Comparison of ENCODE assay signal across 10 mouse cellular contexts in genomic region chr6:86479816-86480188, GRCm38 (mm10). TPM values are rescaled to one million over a fixed set of nuclear protein-coding genes. Genes with fewer than 3 reads are reported as not detected.
DNase-seq lines count a peak whose midpoint lies in the region; ATAC-seq and TF ChIP-seq lines count a peak whose summit lies in the region.
"Had no signal": no experiment of that assay in that cellular context is flagged by ENCODE, and none has a peak within 500 bp of the region (broad histone marks: within the 10 kb centered on the region; RNA-seq: fewer than 3 reads in every experiment).

No protein-coding gene starts in this region.

- intact Hi-C loops in left cerebral cortex, adult 2 months (cut with DNase I) = no loop called here

- TF ChIP-seq EP300 in liver, embryonic 14.5 days (IDR thresholded peaks at IDR 0.05; ENCODE audit: low read depth) = no peak

- H3K27me3 ChIP-seq in kidney, embryonic 14.5 days (ENCODE audit: control insufficient read depth, insufficient read depth, low read length) = no peaks in the 10 kb centered on the region
- H3K27me3 ChIP-seq in embryonic facial prominence, embryonic 14.5 days (replicated peaks; ENCODE audit: control insufficient read depth, insufficient read depth, low read length) = no peaks in the 10 kb centered on the region
- H3K27me3 ChIP-seq in liver, embryonic 14.5 days (ENCODE audit: control insufficient read depth, insufficient read depth, low read length) = no peaks in the 10 kb centered on the region
- H3K27me3 ChIP-seq: midbrain, embryonic 15.5 days had no signal

- H3K36me3 ChIP-seq in kidney, embryonic 14.5 days (ENCODE audit: control insufficient read depth, insufficient read depth, low read length) = no peaks in the 10 kb centered on the region
- H3K36me3 ChIP-seq in embryonic facial prominence, embryonic 14.5 days (ENCODE audit: control insufficient read depth, insufficient read depth, low read length) = no peaks in the 10 kb centered on the region
- H3K36me3 ChIP-seq in liver, embryonic 14.5 days (replicated peaks; ENCODE audit: control insufficient read depth, insufficient read depth, low read depth) = no peaks in the 10 kb centered on the region
- H3K36me3 ChIP-seq: midbrain, embryonic 15.5 days had no signal

- H3K27ac ChIP-seq in kidney, embryonic 14.5 days (ENCODE audit: low read depth, low read length) = peak overlapping the region; percentile 89
- H3K27ac ChIP-seq in brown adipose tissue, adult 24 weeks (replicated peaks; ENCODE audit: low read depth, low read length) = peak overlapping the region; percentile 84
- H3K27ac ChIP-seq in embryonic facial prominence, embryonic 14.5 days (replicated peaks; ENCODE audit: low read depth, low read length) = peak overlapping the region; percentile 86
- no peak overlapping the region for H3K27ac ChIP-seq in liver, embryonic 14.5 days
- H3K27ac ChIP-seq in left cerebral cortex, adult 2 months = no peak overlapping the region; the same call in 1 of the 2 replicates

- H3K4me1 ChIP-seq in kidney, embryonic 14.5 days (ENCODE audit: control insufficient read depth, insufficient read depth, low read length) = peaks cover 20% of the 10 kb centered on the region
- peaks cover 40% of the 10 kb centered on the region for H3K4me1 ChIP-seq in brown adipose tissue, adult 24 weeks (ENCODE audit: control insufficient read depth, insufficient read depth, insufficient read length, low read length)
- H3K4me1 ChIP-seq in embryonic facial prominence, embryonic 14.5 days (ENCODE audit: control insufficient read depth, insufficient read depth, low read length) = peaks cover 22% of the 10 kb centered on the region
- peaks cover 10 to 23% of the 10 kb centered on the region in 2 experiments; a peak in 3 of 4 replicates for H3K4me1 ChIP-seq in liver, embryonic 14.5 days (replicated peaks; ENCODE audit: control insufficient read depth in 2 of 2, insufficient read depth in 2 of 2, low read length in 1 of 2)

- TF ChIP-seq CTCF in liver, embryonic 14.5 days (IDR thresholded peaks at IDR 0.05; ENCODE audit: low read depth) = no peak
- TF ChIP-seq CTCF in left cerebral cortex, adult 2 months (IDR thresholded peaks at IDR 0.05) = no peak

- no peaks in the 10 kb centered on the region for H3K9me3 ChIP-seq in kidney, embryonic 14.5 days (ENCODE audit: control insufficient read depth, low read length)
- H3K9me3 ChIP-seq in embryonic facial prominence, embryonic 14.5 days (ENCODE audit: control insufficient read depth, low read length) = no peaks in the 10 kb centered on the region
- H3K9me3 ChIP-seq in liver, embryonic 14.5 days (ENCODE audit: control insufficient read depth, low read length) = no peaks in the 10 kb centered on the region
- H3K9me3 ChIP-seq: G1E; midbrain, embryonic 15.5 days had no signal

- no peak for ATAC-seq in kidney, embryonic 14.5 days (ENCODE audit: low FRiP score, low TSS enrichment)
- ATAC-seq in embryonic facial prominence, embryonic 14.5 days (ENCODE audit: low read depth) = no peak
- no peak for ATAC-seq in liver, embryonic 14.5 days (ENCODE audit: insufficient read depth)
- ATAC-seq: midbrain, embryonic 15.5 days had no signal

- H3K4me3 ChIP-seq in kidney, embryonic 14.5 days (ENCODE audit: low read length) = no peak overlapping the region
- H3K4me3 ChIP-seq in brown adipose tissue, adult 24 weeks (ENCODE audit: insufficient read depth, low read depth, low read length) = 0 out of 2 replicates have a peak overlapping the region, but pooled peaks have one; percentile 61
- no peak overlapping the region for H3K4me3 ChIP-seq in embryonic facial prominence, embryonic 14.5 days (ENCODE audit: low read depth, low read length)
- no peak overlapping the region for H3K4me3 ChIP-seq in liver, embryonic 14.5 days (ENCODE audit: insufficient read depth in 1 of 2, low read depth in 2 of 2, low read length in 2 of 2)
- no peak overlapping the region for H3K4me3 ChIP-seq in left cerebral cortex, adult 2 months
- H3K4me3 ChIP-seq: midbrain, embryonic 15.5 days had no signal

- no peak overlapping the region for H3K4me2 ChIP-seq in kidney, embryonic 14.5 days (replicated peaks; ENCODE audit: low read depth, low read length)
- peak overlapping the region; percentile 38; the same call in 1 of the 2 replicates for H3K4me2 ChIP-seq in embryonic facial prominence, embryonic 14.5 days (ENCODE audit: low read depth, low read length)
- peak overlapping the region; percentile 30 for H3K4me2 ChIP-seq in liver, embryonic 14.5 days (ENCODE audit: low read depth)
- H3K4me2 ChIP-seq: midbrain, embryonic 15.5 days had no signal

- H3K9ac ChIP-seq in kidney, embryonic 14.5 days (ENCODE audit: low read depth, low read length) = peak overlapping the region; percentile 31; the same call in 1 of the 2 replicates
- no peak overlapping the region for H3K9ac ChIP-seq in embryonic facial prominence, embryonic 14.5 days (ENCODE audit: low read depth, low read length)
- H3K9ac ChIP-seq in liver, embryonic 14.5 days (replicated peaks) = no peak overlapping the region
- H3K9ac ChIP-seq: midbrain, embryonic 15.5 days had no signal

- DNase-seq in kidney, postnatal 10 days = no peak
- no peak for DNase-seq in embryonic facial prominence, embryonic 14.5 days (ENCODE audit: low spot score)
- no peak for DNase-seq in liver, embryonic 14.5 days (ENCODE audit: low read depth in 3 of 3, low spot score in 3 of 3)
- no peak for DNase-seq in urinary bladder, postnatal 4 days (ENCODE audit: low spot score in 2 of 2)
- no peak for DNase-seq in left cerebral cortex, adult 2 months (ENCODE audit: extremely low spot score in 1 of 2, low spot score in 2 of 2)
- DNase-seq: thymus, postnatal 4 days had no signal

RNA-seq across cellular contexts. Expression of gene C87436, which starts 41.6 kb away (rescaled TPM):
- 23.3 and 23.5 TPM in 2 replicates for polyA plus RNA-seq in kidney, embryonic 14.5 days (2014; fragmentation: Nextera tagmentation; extraction: Ambion mirVana)
- 10.4 and 13.6 TPM in 2 replicates for polyA plus RNA-seq in brown adipose tissue, adult 24 weeks (2012; ENCODE audit: insufficient read depth, insufficient read length, missing spikeins)
- 22.7 and 23.9 TPM in 2 replicates for polyA plus RNA-seq in embryonic facial prominence, embryonic 14.5 days (2014; fragmentation: Nextera tagmentation; extraction: Ambion mirVana)
- 4.7 and 6.2 TPM in 2 replicates for polyA plus RNA-seq in liver, embryonic 14.5 days (2012; rRNA removed)
- polyA plus RNA-seq in liver, embryonic 14.5 days (2014; fragmentation: Nextera tagmentation; extraction: Ambion mirVana) = 10.5 and 10.7 TPM in 2 replicates
- total RNA-seq in left cerebral cortex, adult 2 months (2021) = 10 to 100 TPM; 19.3 to 24.7 TPM

RNA-seq across cellular contexts. Expression of gene Pcbp1, which starts 46.3 kb away (rescaled TPM):
- 475 and 492 TPM in 2 replicates for polyA plus RNA-seq in kidney, embryonic 14.5 days (2014; fragmentation: Nextera tagmentation; extraction: Ambion mirVana)
- 107 and 116 TPM in 2 replicates for polyA plus RNA-seq in brown adipose tissue, adult 24 weeks (2012; ENCODE audit: insufficient read depth, insufficient read length, missing spikeins)
- polyA plus RNA-seq in embryonic facial prominence, embryonic 14.5 days (2014; fragmentation: Nextera tagmentation; extraction: Ambion mirVana) = 397 and 402 TPM in 2 replicates
- 124 and 136 TPM in 2 replicates for polyA plus RNA-seq in liver, embryonic 14.5 days (2012; rRNA removed)
- 188 and 220 TPM in 2 replicates for polyA plus RNA-seq in liver, embryonic 14.5 days (2014; fragmentation: Nextera tagmentation; extraction: Ambion mirVana)
- 100 to 1,000 TPM; 174 to 176 TPM for total RNA-seq in left cerebral cortex, adult 2 months (2021)

RNA-seq across cellular contexts. Expression of gene Gm44790, which starts 53.3 kb away (rescaled TPM):
- polyA plus RNA-seq in kidney, embryonic 14.5 days (2014; fragmentation: Nextera tagmentation; extraction: Ambion mirVana) = not detected in 2 replicates
- polyA plus RNA-seq in brown adipose tissue, adult 24 weeks (2012; ENCODE audit: insufficient read depth, insufficient read length, missing spikeins) = not detected in 2 replicates
- polyA plus RNA-seq in embryonic facial prominence, embryonic 14.5 days (2014; fragmentation: Nextera tagmentation; extraction: Ambion mirVana) = not detected in 2 replicates
- polyA plus RNA-seq in liver, embryonic 14.5 days (2012; rRNA removed) = 0.11 TPM in 1 of 2 replicates, not detected in the other
- not detected in 2 replicates for polyA plus RNA-seq in liver, embryonic 14.5 days (2014; fragmentation: Nextera tagmentation; extraction: Ambion mirVana)
- total RNA-seq in left cerebral cortex, adult 2 months (2021) = not detected
- polyA plus RNA-seq: midbrain, embryonic 15.5 days had no signal

Comparison
In these comparisons a context has a peak if more than half of its experiments do, and no peak if none do; other contexts are left out.
1. H3K27ac ChIP-seq: peak in kidney, embryonic 14.5 days (single experiment), brown adipose tissue, adult 24 weeks (single experiment) and embryonic facial prominence, embryonic 14.5 days (single experiment); none in liver, embryonic 14.5 days (single experiment) and left cerebral cortex, adult 2 months (single experiment).